Mouse (Mus musculus) CH12.LX (cell line): ENCODE results near the gene Cbl.

Experiments
- BHLHE40 ChIP-seq: IDR thresholded peaks from 2 replicates; pipeline ENCODE4 v1.6.1; 2011; ENCODE audit warnings: mild to moderate bottlenecking, low read depth, low read length, improper control_type of control experiment
- CTCF ChIP-seq, 2 experiments: IDR thresholded peaks in 1 of 2; conservative IDR thresholded peaks in 1 of 2; 2 replicates each; pipeline ENCODE4 v1.5.1; 2011 to 2012; ENCODE audit warnings: low read depth in 2 of 2, low read length in 2 of 2, improper control_type of control experiment in 1 of 2, inconsistent platforms in 1 of 2, mild to moderate bottlenecking in 1 of 2, moderate library complexity in 1 of 2
- EP300 ChIP-seq: IDR thresholded peaks from 2 replicates; pipeline ENCODE4 v1.6.1; 2011; ENCODE audit warnings: low read length, improper control_type of control experiment
- GABPA ChIP-seq: IDR thresholded peaks from 2 replicates; pipeline ENCODE4 v1.6.1; 2012; ENCODE audit warnings: low read depth, low read length, improper control_type of control experiment, inconsistent platforms; ENCODE audit not compliant: insufficient replicate concordance
- IRF4 ChIP-seq: IDR thresholded peaks from 2 replicates; pipeline ENCODE4 v1.6.1; 2014; ENCODE audit warnings: low read depth, mild to moderate bottlenecking, inconsistent platforms, low read length, improper control_type of control experiment
- JUND ChIP-seq: conservative IDR thresholded peaks from 2 replicates; pipeline ENCODE4 v1.6.1; 2011; ENCODE audit warnings: low read depth, low read length, improper control_type of control experiment
- KAT2A ChIP-seq: IDR thresholded peaks from 2 replicates; pipeline ENCODE4 v1.6.1; 2012; ENCODE audit warnings: low read length, improper control_type of control experiment, inconsistent platforms; ENCODE audit not compliant: insufficient replicate concordance
- MYC ChIP-seq: IDR thresholded peaks from 2 replicates; pipeline ENCODE4 v1.6.1; 2011; ENCODE audit warnings: low read depth, mild to moderate bottlenecking, improper control_type of control experiment, low read length
- RCOR1 ChIP-seq: conservative IDR thresholded peaks from 2 replicates; pipeline ENCODE4 v1.6.1; 2012; ENCODE audit warnings: low read depth, mild to moderate bottlenecking, inconsistent platforms, low read length, improper control_type of control experiment
- TBP ChIP-seq: conservative IDR thresholded peaks from 2 replicates; pipeline ENCODE4 v1.6.1; 2011; ENCODE audit warnings: low read depth, low read length, improper control_type of control experiment
- ZNF384 ChIP-seq: IDR thresholded peaks from 2 replicates; pipeline ENCODE4 v1.6.1; 2012; ENCODE audit warnings: low read depth, low read length, improper control_type of control experiment, inconsistent platforms

- TF ChIP-seq TBP = no peak
- TF ChIP-seq MYC = no peak
- TF ChIP-seq ZNF384 = no peak
- TF ChIP-seq GABPA = no peak
- TF ChIP-seq CTCF (conservative IDR thresholded peaks at IDR 0.05 in 1 of 2, IDR thresholded peaks at IDR 0.05 in 1 of 2; ENCODE audit: low read depth in 2 of 2, low read length in 2 of 2) = no peak
- TF ChIP-seq KAT2A = no peak
- no peak for TF ChIP-seq JUND
- no peak for TF ChIP-seq RCOR1
- TF ChIP-seq EP300 = no peak
- no peak for TF ChIP-seq IRF4
- no peak for TF ChIP-seq BHLHE40
Observed at GRCm38 (mm10) chr9:44178811-44179210, 55.0 kb downstream of the Cbl start.
